Mouse (Mus musculus): ENCODE results near the gene Cybrd1.

GRCm38 (mm10) chr2:71082416-71082815, 35.3 kb upstream of the Cybrd1 start:
- TF ChIP-seq CTCF (IDR thresholded peaks at IDR 0.05; ENCODE audit: low read depth) (no peak), EP300 (optimal IDR thresholded peaks at IDR 0.05) (no peak)

Data from stomach, postnatal 0 days (tissue).